Mouse (Mus musculus): ENCODE results near the gene Dolpp1. TPM values are rescaled to one million over a fixed set of nuclear protein-coding genes. Genes with fewer than 3 reads are reported as not detected.

The Dolpp1 gene
- polyA plus RNA-seq, 1 experiment from 2014 or later = 33.1 TPM

GRCm38 (mm10) chr2:30440211-30440700 is 48.2 kb downstream of the Dolpp1 start:
- Histone ChIP-seq H3K36me3 (peaks cover 62% of the 10 kb centered on the region), H3K27ac (peak overlapping the region; percentile 99), H3K27me3 (no peaks in the 10 kb centered on the region), H3K9ac (peak overlapping the region; percentile 48), H3K4me3 (no peak overlapping the region), H3K4me2 (replicated peaks) (peak overlapping the region; percentile 61), H3K4me1 (peaks cover 60% of the 10 kb centered on the region), H3K9me3 (no peaks in the 10 kb centered on the region)
- 41% methylated on average over 3 of the region's 3 CpGs for whole genome bisulfite sequencing
- ATAC-seq (ENCODE audit: low FRiP score, low read depth) = no peak

DNA sequence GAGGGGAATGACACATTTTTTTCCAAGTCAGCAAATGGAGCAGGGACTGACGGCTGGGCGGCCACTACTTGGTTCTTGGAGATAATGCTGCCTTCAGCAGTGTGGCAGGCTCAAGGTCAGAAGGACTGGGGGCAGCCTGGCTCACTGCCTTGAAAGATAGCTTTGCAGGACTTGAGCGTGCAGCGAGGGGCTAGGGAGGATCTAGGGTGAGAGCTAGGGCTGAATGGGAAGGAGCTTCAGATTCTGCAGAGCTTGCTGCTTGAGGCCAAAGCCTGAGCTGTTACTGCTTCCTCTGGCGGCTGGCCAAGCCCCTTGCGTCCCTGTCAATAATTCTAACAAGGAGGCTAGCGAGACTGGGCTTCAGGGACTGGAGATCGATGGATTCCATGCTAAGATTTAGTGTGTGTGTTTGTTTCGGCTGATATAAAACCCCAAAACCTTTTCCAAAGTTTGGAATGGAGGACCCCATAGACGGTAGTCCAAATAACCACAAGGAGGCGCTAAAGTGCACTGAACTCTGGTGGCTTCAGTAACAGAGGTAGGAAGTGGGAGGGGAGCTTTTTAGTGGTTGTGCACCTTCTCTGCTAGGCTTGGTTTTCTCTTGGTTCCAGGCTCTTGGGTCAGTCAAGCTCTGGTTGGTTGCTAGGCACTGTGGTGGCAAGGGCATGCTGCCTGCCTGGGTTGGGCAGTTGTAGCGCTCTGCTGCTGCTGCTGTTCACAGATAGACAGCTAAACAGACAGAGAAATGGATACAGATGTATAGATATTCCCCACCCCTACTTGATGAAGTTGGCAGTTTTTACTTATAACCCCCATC is 48.9 kb downstream of the Dolpp1 start:
- peak overlapping the region; percentile 58 for H3K9ac ChIP-seq
- peak overlapping the region; percentile 99 for H3K27ac ChIP-seq
- 10% methylated on average over 12 of the region's 12 CpGs for WGBS
- no peaks in the 10 kb centered on the region for H3K27me3 ChIP-seq
- H3K9me3 ChIP-seq = no peaks in the 10 kb centered on the region
- H3K4me3 ChIP-seq = peak overlapping the region; percentile 16
- peaks cover 67% of the 10 kb centered on the region for H3K4me1 ChIP-seq
- peak; percentile 55 for ATAC-seq (ENCODE audit: low FRiP score, low read depth)
- H3K36me3 ChIP-seq = peaks cover 65% of the 10 kb centered on the region
- peak overlapping the region; percentile 61 for H3K4me2 ChIP-seq (replicated peaks)

- peaks cover 70% of the 10 kb centered on the region for H3K36me3 ChIP-seq
- 1% methylated on average over 15 of the region's 15 CpGs for WGBS
- ATAC-seq (ENCODE audit: low FRiP score, low read depth) = peak; percentile 79
- peaks cover 74% of the 10 kb centered on the region for H3K4me1 ChIP-seq
- H3K4me3 ChIP-seq = peak overlapping the region; percentile 32
- H3K27me3 ChIP-seq = no peaks in the 10 kb centered on the region
- no peaks in the 10 kb centered on the region for H3K9me3 ChIP-seq
- H3K27ac ChIP-seq = peak overlapping the region; percentile 99
- peak overlapping the region; percentile 61 for H3K4me2 ChIP-seq (replicated peaks)
- peak overlapping the region; percentile 65 for H3K9ac ChIP-seq
Measured at GRCm38 (mm10) chr2:30441518-30442497, 49.8 kb downstream of the Dolpp1 start.

- WGBS = 39% methylated on average over 5 of the region's 5 CpGs
- Histone ChIP-seq H3K27ac (peak overlapping the region; percentile 99), H3K4me3 (peak overlapping the region; percentile 32), H3K4me1 (peaks cover 74% of the 10 kb centered on the region), H3K36me3 (peaks cover 72% of the 10 kb centered on the region), H3K4me2 (replicated peaks) (peak overlapping the region; percentile 61), H3K9ac (peak overlapping the region; percentile 65), H3K27me3 (no peaks in the 10 kb centered on the region), H3K9me3 (no peaks in the 10 kb centered on the region)
- ATAC-seq (ENCODE audit: low FRiP score, low read depth) = no peak
Measured at GRCm38 (mm10) chr2:30442498-30442890, 50.4 kb downstream of the Dolpp1 start.

GRCm38 (mm10) chr2:30443281-30443680 is 51.2 kb downstream of the Dolpp1 start:
- peaks cover 74% of the 10 kb centered on the region for H3K4me1 ChIP-seq
- H3K9ac ChIP-seq = peak overlapping the region; percentile 65
- no peak for ATAC-seq (ENCODE audit: low FRiP score, low read depth)
- WGBS = 67% methylated on average over 4 of the region's 4 CpGs
- H3K4me3 ChIP-seq = no peak overlapping the region
- H3K4me2 ChIP-seq (replicated peaks) = peak overlapping the region; percentile 61
- peaks cover 72% of the 10 kb centered on the region for H3K36me3 ChIP-seq
- no peaks in the 10 kb centered on the region for H3K27me3 ChIP-seq
- peak overlapping the region; percentile 99 for H3K27ac ChIP-seq
- H3K9me3 ChIP-seq = no peaks in the 10 kb centered on the region

DNA sequence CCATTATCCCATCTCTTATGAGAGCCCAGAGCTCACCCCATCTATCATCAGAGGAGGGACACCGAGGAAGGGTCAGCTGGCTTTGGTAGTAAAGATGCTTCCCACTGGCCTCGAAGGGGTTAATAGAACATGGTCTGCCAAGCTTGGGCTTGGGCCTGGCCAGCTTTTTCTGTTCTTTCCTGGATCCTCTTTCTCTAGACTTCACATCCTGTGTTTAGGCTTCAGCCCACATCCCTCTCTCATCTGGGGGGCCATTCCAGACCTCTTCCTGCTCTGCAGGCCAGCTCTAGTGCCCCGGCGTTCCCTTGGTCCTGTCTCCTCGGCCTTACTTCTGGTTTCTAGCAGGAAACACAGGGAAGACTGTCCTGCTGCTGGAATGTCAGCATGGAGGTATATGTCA is 52.0 kb downstream of the Dolpp1 start:
- Histone ChIP-seq H3K36me3 (peaks cover 70% of the 10 kb centered on the region), H3K4me1 (peaks cover 74% of the 10 kb centered on the region), H3K27ac (peak overlapping the region; percentile 99), H3K9me3 (no peaks in the 10 kb centered on the region; the same call in 1 of the 2 replicates), H3K9ac (0 out of 2 replicates have a peak overlapping the region, but pooled peaks have one; percentile 1), H3K27me3 (no peaks in the 10 kb centered on the region), H3K4me3 (no peak overlapping the region), H3K4me2 (replicated peaks) (no peak overlapping the region)
- no peak for ATAC-seq (ENCODE audit: low FRiP score, low read depth)
- WGBS = 75% methylated on average over 5 of the region's 5 CpGs

DNA sequence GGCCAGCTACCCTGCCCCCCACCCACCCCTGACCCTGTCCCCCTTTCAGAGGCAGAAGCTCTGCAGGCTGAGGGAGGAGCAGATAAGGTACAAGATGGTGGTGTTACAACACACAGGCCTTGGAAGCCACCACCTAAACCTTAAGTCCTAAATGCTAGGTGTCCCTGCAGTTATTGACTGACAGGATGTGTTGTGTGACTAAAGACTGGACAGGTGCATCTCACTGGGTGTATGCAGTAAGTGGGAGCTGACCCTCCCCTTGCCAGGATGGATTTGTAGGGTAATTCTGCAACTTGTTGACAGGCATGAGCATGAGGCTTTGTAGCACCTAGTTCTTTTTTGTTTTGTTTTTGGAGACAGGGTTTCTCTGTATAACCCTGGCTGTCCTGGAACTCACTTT is 52.4 kb downstream of the Dolpp1 start:
- no peak overlapping the region for H3K4me2 ChIP-seq (replicated peaks)
- H3K4me3 ChIP-seq = no peak overlapping the region
- ATAC-seq (ENCODE audit: low FRiP score, low read depth) = no peak
- no peak overlapping the region for H3K9ac ChIP-seq
- H3K27ac ChIP-seq = peak overlapping the region; percentile 99; the same call in 1 of the 2 replicates
- no peaks in the 10 kb centered on the region for H3K27me3 ChIP-seq
- H3K36me3 ChIP-seq = peaks cover 70% of the 10 kb centered on the region
- no peaks in the 10 kb centered on the region; the same call in 1 of the 2 replicates for H3K9me3 ChIP-seq
- H3K4me1 ChIP-seq = peaks cover 69% of the 10 kb centered on the region

- H3K9me3 ChIP-seq = peaks cover 4% of the 10 kb centered on the region
- H3K4me2 ChIP-seq (replicated peaks) = peak overlapping the region; percentile 4; the same call in 1 of the 2 replicates
- 25% methylated on average over 2 of the region's 2 CpGs for WGBS
- H3K27ac ChIP-seq = peak overlapping the region; percentile 72
- H3K4me1 ChIP-seq = peaks cover 61% of the 10 kb centered on the region
- H3K27me3 ChIP-seq = no peaks in the 10 kb centered on the region
- H3K9ac ChIP-seq = peak overlapping the region; percentile 54
- H3K4me3 ChIP-seq = no peak overlapping the region
- H3K36me3 ChIP-seq = peaks cover 71% of the 10 kb centered on the region
- no peak for ATAC-seq (ENCODE audit: low FRiP score, low read depth)
Measured at GRCm38 (mm10) chr2:30445312-30445711, 53.3 kb downstream of the Dolpp1 start.

- Histone ChIP-seq H3K9ac (no peak overlapping the region), H3K4me2 (replicated peaks) (no peak overlapping the region), H3K27me3 (no peaks in the 10 kb centered on the region), H3K4me1 (peaks cover 47% of the 10 kb centered on the region), H3K9me3 (peaks cover 7% of the 10 kb centered on the region), H3K4me3 (no peak overlapping the region), H3K36me3 (peaks cover 80% of the 10 kb centered on the region), H3K27ac (0 out of 2 replicates have a peak overlapping the region, but pooled peaks have one; percentile 15)
- ATAC-seq (ENCODE audit: low FRiP score, low read depth) = no peak
- WGBS = 80% methylated on average over 10 of the region's 10 CpGs
Measured at GRCm38 (mm10) chr2:30446891-30447826, 55.1 kb downstream of the Dolpp1 start.

DNA sequence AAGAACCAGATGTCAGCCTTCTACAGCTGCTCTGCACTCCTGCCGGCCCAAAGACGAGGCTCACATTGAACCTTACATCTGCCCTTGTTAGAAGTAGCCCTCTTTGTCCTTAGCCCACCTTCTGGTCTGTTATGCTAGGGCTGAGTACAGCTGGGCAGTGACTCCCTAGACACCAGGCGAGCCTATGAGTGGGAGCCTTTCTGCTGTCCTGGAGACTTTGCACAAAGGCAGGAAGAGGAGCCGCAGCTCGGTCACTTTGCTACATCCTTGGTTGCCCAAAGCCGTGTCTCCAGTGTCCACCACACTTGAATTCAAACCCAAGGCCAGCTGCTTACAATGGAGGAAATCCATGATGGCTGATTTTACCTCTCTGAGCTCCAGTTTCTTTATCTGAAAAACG is 56.3 kb downstream of the Dolpp1 start:
- 83% methylated on average over 7 of the region's 7 CpGs for WGBS
- Histone ChIP-seq H3K27ac (no peak overlapping the region), H3K36me3 (peaks cover 83% of the 10 kb centered on the region)

More for the DNA sequence above, 56.3 kb downstream of the Dolpp1 start:
- H3K4me2 ChIP-seq (replicated peaks) = no peak overlapping the region
- H3K9ac ChIP-seq = no peak overlapping the region
- no peaks in the 10 kb centered on the region for H3K27me3 ChIP-seq
- H3K4me3 ChIP-seq = no peak overlapping the region
- H3K9me3 ChIP-seq = peaks cover 7% of the 10 kb centered on the region
- H3K4me1 ChIP-seq = peaks cover 35% of the 10 kb centered on the region
- ATAC-seq (ENCODE audit: low FRiP score, low read depth) = no peak

All from limb, embryonic 13.5 days (tissue).